Mouse (Mus musculus) neural tube, embryonic 14.5 days (tissue): ENCODE data around the gene Itgb6. TPM values are rescaled to one million over a fixed set of nuclear protein-coding genes. Genes with fewer than 3 reads are reported as not detected.

ENCODE experiments used
- ATAC-seq: fragments of 200-750 bp; cut with Nextera tagmentation; 2 replicates; pipeline ENCODE4 v1.8.0; 2017; ENCODE audit warnings: low read depth, mild to moderate bottlenecking, moderate TSS enrichment, moderate library complexity
- H3K27ac ChIP-seq: fragments of 300-500 bp; sonication (generic); 2 replicates; pipeline ENCODE4 v1.5.1; 2014; ENCODE audit warnings: low read depth, mild to moderate bottlenecking, control low read depth, low read length, moderate library complexity, mixed read lengths
- H3K27me3 ChIP-seq: fragments of 300-500 bp; sonication (generic); 2 replicates; pipeline ENCODE4 v1.6.1; 2014; ENCODE audit warnings: low read length; ENCODE audit not compliant: control insufficient read depth, insufficient read depth
- H3K36me3 ChIP-seq: fragments of 300-500 bp; sonication (generic); 2 replicates; pipeline ENCODE4 v1.6.1; 2014; ENCODE audit warnings: low read length, mixed read lengths; ENCODE audit not compliant: control insufficient read depth, insufficient read depth
- H3K4me1 ChIP-seq: fragments of 300-500 bp; sonication (generic); 2 replicates; pipeline ENCODE4 v1.6.1; 2014; ENCODE audit warnings: low read length; ENCODE audit not compliant: control insufficient read depth, insufficient read depth
- H3K4me2 ChIP-seq: fragments of 300-500 bp; sonication (generic); 2 replicates; pipeline ENCODE4 v1.6.1; 2014; ENCODE audit warnings: mild to moderate bottlenecking, low read depth, low read length, control low read depth
- H3K4me3 ChIP-seq: fragments of 300-500 bp; sonication (generic); 2 replicates; pipeline ENCODE4 v1.5.1; 2014; ENCODE audit warnings: low read depth, low read length, control low read depth, mixed read lengths
- H3K9ac ChIP-seq: fragments of 300-500 bp; sonication (generic); replicated peaks from 2 replicates; pipeline ENCODE4 v1.6.1; 2014; ENCODE audit warnings: low read depth, mild to moderate bottlenecking, control low read depth, low read length, mixed read lengths
- H3K9me3 ChIP-seq: fragments of 300-500 bp; sonication (generic); 2 replicates; pipeline ENCODE4 v1.6.1; 2016; ENCODE audit warnings: low read length; ENCODE audit not compliant: control insufficient read depth
- WGBS: fragments of 180-500 bp; shearing (Covaris S2); extraction: QIAGEN DNeasy Blood & Tissue Kit; methylation state at CpG from one replicate; pipeline ENCODE4 v1.1.7; 2014; 5-methylcytosine and 5-hydroxymethylcytosine counted together
- polyA plus RNA-seq: library from polyadenylated mRNA; unstranded; fragments of >200 nt; fragmentation: Nextera tagmentation; extraction: Ambion mirVana; gene quantifications from 2 replicates; pipeline ENCODE4 v1.2.1, GENCODE M21; 2014

The Itgb6 gene
- polyA plus RNA-seq, 1 experiment from 2014 or later = 0.08 TPM

GRCm38 (mm10) chr2:60708671-60709070 is 13.8 kb downstream of the Itgb6 start:
- no peak overlapping the region for H3K4me3 ChIP-seq
- no peak overlapping the region for H3K4me2 ChIP-seq
- no peaks in the 10 kb centered on the region for H3K36me3 ChIP-seq
- WGBS = 60% methylated on average over 3 of the region's 3 CpGs
- no peak for ATAC-seq
- no peak overlapping the region for H3K9ac ChIP-seq
- H3K27me3 ChIP-seq = no peaks in the 10 kb centered on the region
- H3K27ac ChIP-seq = no peak overlapping the region
- no peaks in the 10 kb centered on the region for H3K9me3 ChIP-seq
- H3K4me1 ChIP-seq = peaks cover 2% of the 10 kb centered on the region; the same call in 1 of the 2 replicates

GRCm38 (mm10) chr2:60706866-60707265 is 15.6 kb downstream of the Itgb6 start:
- Histone ChIP-seq H3K27me3 (no peaks in the 10 kb centered on the region), H3K4me3 (no peak overlapping the region), H3K27ac (no peak overlapping the region), H3K9ac (no peak overlapping the region), H3K4me2 (no peak overlapping the region), H3K4me1 (no peaks in the 10 kb centered on the region), H3K36me3 (no peaks in the 10 kb centered on the region), H3K9me3 (no peaks in the 10 kb centered on the region)
- 96% methylated on average over 3 of the region's 3 CpGs for WGBS
- no peak for ATAC-seq

GRCm38 (mm10) chr2:60705426-60705825 is 17.0 kb downstream of the Itgb6 start:
- Histone ChIP-seq H3K9me3 (no peaks in the 10 kb centered on the region), H3K36me3 (no peaks in the 10 kb centered on the region), H3K27ac (no peak overlapping the region), H3K4me3 (no peak overlapping the region), H3K4me2 (no peak overlapping the region), H3K27me3 (no peaks in the 10 kb centered on the region), H3K4me1 (no peaks in the 10 kb centered on the region), H3K9ac (no peak overlapping the region)
- no peak for ATAC-seq
- 94% methylated on average over 8 of the region's 8 CpGs for WGBS

- Histone ChIP-seq H3K36me3 (no peaks in the 10 kb centered on the region), H3K9ac (no peak overlapping the region), H3K27ac (no peak overlapping the region), H3K4me2 (no peak overlapping the region), H3K4me1 (no peaks in the 10 kb centered on the region), H3K4me3 (no peak overlapping the region), H3K9me3 (no peaks in the 10 kb centered on the region), H3K27me3 (no peaks in the 10 kb centered on the region)
- WGBS = 83% methylated on average over 4 of the region's 4 CpGs
- ATAC-seq = no peak
These were observed 19.1 kb downstream of the Itgb6 start for GRCm38 (mm10) chr2:60703315-60703714.

GRCm38 (mm10) chr2:60700956-60701355 is 21.5 kb downstream of the Itgb6 start:
- Histone ChIP-seq H3K27ac (no peak overlapping the region), H3K27me3 (no peaks in the 10 kb centered on the region), H3K9ac (no peak overlapping the region), H3K4me3 (no peak overlapping the region), H3K4me1 (no peaks in the 10 kb centered on the region), H3K9me3 (no peaks in the 10 kb centered on the region), H3K4me2 (no peak overlapping the region), H3K36me3 (no peaks in the 10 kb centered on the region)
- WGBS = 84% methylated on average over 4 of the region's 4 CpGs
- ATAC-seq = no peak

GRCm38 (mm10) chr2:60700013-60700412 is 22.4 kb downstream of the Itgb6 start:
- Histone ChIP-seq H3K9ac (no peak overlapping the region), H3K9me3 (no peaks in the 10 kb centered on the region), H3K4me3 (no peak overlapping the region), H3K27ac (no peak overlapping the region), H3K4me2 (no peak overlapping the region), H3K27me3 (no peaks in the 10 kb centered on the region), H3K4me1 (no peaks in the 10 kb centered on the region), H3K36me3 (no peaks in the 10 kb centered on the region)
- ATAC-seq = no peak
- WGBS = 89% methylated on average over 3 of the region's 3 CpGs

GRCm38 (mm10) chr2:60699591-60699990 is 22.9 kb downstream of the Itgb6 start:
- Histone ChIP-seq H3K36me3 (no peaks in the 10 kb centered on the region), H3K4me2 (no peak overlapping the region), H3K27me3 (no peaks in the 10 kb centered on the region), H3K27ac (no peak overlapping the region), H3K9ac (no peak overlapping the region), H3K9me3 (no peaks in the 10 kb centered on the region), H3K4me1 (no peaks in the 10 kb centered on the region), H3K4me3 (no peak overlapping the region)
- WGBS = 82% methylated on average over 3 of the region's 3 CpGs
- no peak for ATAC-seq

GRCm38 (mm10) chr2:60698155-60698554 is 24.3 kb downstream of the Itgb6 start:
- Histone ChIP-seq H3K4me3 (no peak overlapping the region), H3K9me3 (no peaks in the 10 kb centered on the region), H3K4me2 (no peak overlapping the region), H3K27ac (no peak overlapping the region), H3K36me3 (no peaks in the 10 kb centered on the region), H3K27me3 (no peaks in the 10 kb centered on the region), H3K9ac (no peak overlapping the region), H3K4me1 (no peaks in the 10 kb centered on the region)
- no peak for ATAC-seq
- 70% methylated on average over 1 of the region's 1 CpGs for WGBS

- Histone ChIP-seq H3K27me3 (no peaks in the 10 kb centered on the region), H3K4me2 (no peak overlapping the region), H3K4me1 (no peaks in the 10 kb centered on the region), H3K27ac (no peak overlapping the region), H3K9ac (no peak overlapping the region), H3K9me3 (no peaks in the 10 kb centered on the region), H3K36me3 (no peaks in the 10 kb centered on the region), H3K4me3 (no peak overlapping the region)
- 50% methylated on average over 7 of the region's 7 CpGs for WGBS
- ATAC-seq = no peak
These were observed 24.9 kb downstream of the Itgb6 start for GRCm38 (mm10) chr2:60697530-60697929.

GRCm38 (mm10) chr2:60696559-60696958 is 25.9 kb downstream of the Itgb6 start:
- Histone ChIP-seq H3K36me3 (no peaks in the 10 kb centered on the region), H3K27ac (no peak overlapping the region), H3K9ac (no peak overlapping the region), H3K4me1 (no peaks in the 10 kb centered on the region), H3K4me3 (no peak overlapping the region), H3K9me3 (no peaks in the 10 kb centered on the region), H3K4me2 (no peak overlapping the region), H3K27me3 (no peaks in the 10 kb centered on the region)
- WGBS = 87% methylated on average over 6 of the region's 6 CpGs
- ATAC-seq = no peak
